Mouse (Mus musculus) cerebellum, adult 2 months (tissue): ENCODE measurements around the gene Rasa2. TPM values are rescaled to one million over a fixed set of nuclear protein-coding genes. Genes with fewer than 3 reads are reported as not detected.

Experiments
- DNase-seq, 2 experiments: peaks; one replicate each; pipeline ENCODE4 v3.0.0; 2021
- H3K27ac ChIP-seq: fragments of 200-500 bp; 2 replicates; pipeline ENCODE4 v1.5.1; 2012; ENCODE audit warnings: low read length, control low read depth, inconsistent platforms; ENCODE audit not compliant: insufficient read depth
- H3K27me3 ChIP-seq: fragments of 200-500 bp; 2 replicates; pipeline ENCODE4 v1.6.1; 2012; ENCODE audit warnings: inconsistent platforms, mild to moderate bottlenecking, low read length, moderate library complexity; ENCODE audit not compliant: control insufficient read depth, insufficient read depth
- H3K4me1 ChIP-seq: fragments of 200-500 bp; 2 replicates; pipeline ENCODE4 v1.6.1; 2011; ENCODE audit warnings: low read length; ENCODE audit not compliant: control insufficient read depth, insufficient read depth
- H3K4me3 ChIP-seq: fragments of 200-500 bp; replicated peaks from 2 replicates; pipeline ENCODE3; 2011; ENCODE audit warnings: mild to moderate bottlenecking, low read depth, low read length, control low read depth; ENCODE audit not compliant: insufficient read depth
- CTCF ChIP-seq: fragments of 200-500 bp; IDR thresholded peaks from 2 replicates; pipeline ENCODE4 v1.5.1; 2011; ENCODE audit warnings: low read depth, mild to moderate bottlenecking, control low read depth, low read length, moderate library complexity, borderline replicate concordance; ENCODE audit not compliant: insufficient read depth
- POLR2A ChIP-seq: fragments of 200-500 bp; IDR thresholded peaks from 2 replicates; pipeline ENCODE4 v1.6.1; 2011; ENCODE audit warnings: low read length, control low read depth, borderline replicate concordance; ENCODE audit not compliant: insufficient read depth
- WGBS: fragments of 180-500 bp; shearing (Covaris S2); methylation state at CpG from one replicate; pipeline ENCODE4 v1.1.7; 2018; 5-methylcytosine and 5-hydroxymethylcytosine counted together
- polyA plus RNA-seq: library from polyadenylated mRNA; depleted of rRNA; stranded (reverse); fragments of >200 nt; gene quantifications from 2 replicates; pipeline ENCODE4 v1.2.3, GENCODE M21; 2012; rRNA removed

Rasa2 gene
- polyA plus RNA-seq, 1 experiment, result 8.3 TPM

GRCm38 (mm10) chr9:96514278-96514677 is 117.1 kb downstream of the Rasa2 start:
- Histone ChIP-seq H3K27ac (no peak overlapping the region), H3K4me1 (no peaks in the 10 kb centered on the region), H3K4me3 (no peak overlapping the region), H3K27me3 (no peaks in the 10 kb centered on the region; the same call in 1 of the 2 replicates)
- 90% methylated on average over 5 of the region's 5 CpGs for WGBS
- DNase-seq, result no peak
- TF ChIP-seq POLR2A (no peak), CTCF (no peak)

- 36% methylated on average over 10 of the region's 10 CpGs for WGBS
- DNase-seq, result peak in 1 of 2 experiments; percentile 37
These were observed 125.4 kb downstream of the Rasa2 start for GRCm38 (mm10) chr9:96506011-96506498.

GRCm38 (mm10) chr9:96505156-96505555 is 126.3 kb downstream of the Rasa2 start:
- Histone ChIP-seq H3K4me3 (no peak overlapping the region), H3K4me1 (peaks cover 11% of the 10 kb centered on the region; the same call in 1 of the 2 replicates), H3K27me3 (no peaks in the 10 kb centered on the region), H3K27ac (no peak overlapping the region)
- 87% methylated on average over 4 of the region's 4 CpGs for WGBS
- no peak for DNase-seq
- no peak for TF ChIP-seq POLR2A
- TF ChIP-seq CTCF, result no peak

More at GRCm38 (mm10) chr9:96506011-96506498, 125.4 kb downstream of the Rasa2 start:
- peaks cover 11% of the 10 kb centered on the region; the same call in 1 of the 2 replicates for H3K4me1 ChIP-seq
- H3K27me3 ChIP-seq, result no peaks in the 10 kb centered on the region
- TF ChIP-seq CTCF, result no peak
- no peak for TF ChIP-seq POLR2A
- H3K4me3 ChIP-seq, result no peak overlapping the region
- H3K27ac ChIP-seq, result no peak overlapping the region

GRCm38 (mm10) chr9:96504116-96504895 is 127.1 kb downstream of the Rasa2 start:
- 69% methylated on average over 17 of the region's 17 CpGs for WGBS
- Histone ChIP-seq H3K4me3 (no peak overlapping the region), H3K4me1 (peaks cover 11% of the 10 kb centered on the region; the same call in 1 of the 2 replicates), H3K27ac (no peak overlapping the region), H3K27me3 (no peaks in the 10 kb centered on the region)
- TF ChIP-seq CTCF (no peak), POLR2A (no peak)
- DNase-seq, result no peak

GRCm38 (mm10) chr9:96502856-96503610 is 128.4 kb downstream of the Rasa2 start:
- Histone ChIP-seq H3K27me3 (no peaks in the 10 kb centered on the region), H3K4me3 (no peak overlapping the region), H3K4me1 (peaks cover 11% of the 10 kb centered on the region; the same call in 1 of the 2 replicates), H3K27ac (no peak overlapping the region)
- DNase-seq, result peak; percentile 29 to 66
- 29% methylated on average over 6 of the region's 6 CpGs for WGBS
- TF ChIP-seq POLR2A (no peak), CTCF (no peak)

GRCm38 (mm10) chr9:96501217-96501616 is 130.2 kb downstream of the Rasa2 start:
- Histone ChIP-seq H3K4me1 (peaks cover 11% of the 10 kb centered on the region; the same call in 1 of the 2 replicates), H3K4me3 (no peak overlapping the region), H3K27me3 (no peaks in the 10 kb centered on the region), H3K27ac (no peak overlapping the region)
- no peak for TF ChIP-seq POLR2A
- TF ChIP-seq CTCF, result no peak
- WGBS, result 81% methylated on average over 7 of the region's 7 CpGs
- no peak for DNase-seq

GRCm38 (mm10) chr9:96493212-96493611 is 138.2 kb downstream of the Rasa2 start:
- no peaks in the 10 kb centered on the region for H3K27me3 ChIP-seq
- H3K4me3 ChIP-seq, result no peak overlapping the region
- H3K27ac ChIP-seq, result no peak overlapping the region
- TF ChIP-seq CTCF (no peak), POLR2A (no peak)
- H3K4me1 ChIP-seq, result no peaks in the 10 kb centered on the region
- DNase-seq, result no peak
- 47% methylated on average over 3 of the region's 3 CpGs for WGBS

GRCm38 (mm10) chr9:96491810-96492209 is 139.6 kb downstream of the Rasa2 start:
- Histone ChIP-seq H3K27me3 (no peaks in the 10 kb centered on the region), H3K4me3 (peak overlapping the region; percentile 43), H3K27ac (no peak overlapping the region), H3K4me1 (no peaks in the 10 kb centered on the region)
- whole genome bisulfite sequencing, result 33% methylated on average over 12 of the region's 12 CpGs
- peak; percentile 66 for TF ChIP-seq CTCF
- no peak for TF ChIP-seq POLR2A
- DNase-seq, result peak; percentile 11 to 36

Other genes with a start within 250 kb of the Rasa2 start
- gene Rnf7, start 152.9 kb downstream of the Rasa2 start, polyA plus RNA-seq, result 326 and 346 TPM in 2 replicates
- gene Gm28729, start 106.4 kb downstream of the Rasa2 start, polyA plus RNA-seq, result 0.21 and 0.35 TPM in 2 replicates
- 19.2 and 21.5 TPM in 2 replicates for gene Zbtb38, start 121.2 kb upstream of the Rasa2 start, polyA plus RNA-seq